Mouse (Mus musculus) CH12.LX (cell line): ENCODE measurements around the gene Tspear. TPM values are rescaled to one million over a fixed set of nuclear protein-coding genes. Genes with fewer than 3 reads are reported as not detected.

Experiments used
- DNase-seq: peaks from one replicate; pipeline ENCODE4 v3.0.0-alpha.2; 2013; ENCODE audit errors: extremely low read depth
- H3K27ac ChIP-seq: 2 replicates; pipeline ENCODE4 v1.5.1; 2012; ENCODE audit warnings: low read depth, mild to moderate bottlenecking, control low read depth, moderate library complexity; ENCODE audit not compliant: insufficient read depth
- H3K27me3 ChIP-seq: replicated peaks from 2 replicates; pipeline ENCODE3; 2012; ENCODE audit warnings: inconsistent platforms
- H3K36me3 ChIP-seq, 2 experiments: replicated peaks in 1 of 2; 2 replicates each; pipeline versions ENCODE3 to v1.6.1; 2012; ENCODE audit warnings: inconsistent platforms in 1 of 2, low read length in 1 of 2, mild to moderate bottlenecking in 1 of 2, mixed read lengths in 1 of 2, moderate library complexity in 1 of 2; ENCODE audit not compliant: control insufficient read depth in 1 of 2, insufficient read depth in 1 of 2
- H3K4me1 ChIP-seq, 2 experiments: 2 replicates each; pipeline ENCODE4 v1.6.1; 2012; ENCODE audit warnings: inconsistent platforms in 1 of 2, moderate library complexity in 1 of 2; ENCODE audit not compliant: insufficient read depth in 2 of 2, control insufficient read depth in 1 of 2
- H3K4me2 ChIP-seq: 2 replicates; pipeline ENCODE4 v1.6.1; 2012; ENCODE audit warnings: low read depth, mild to moderate bottlenecking, control low read depth; ENCODE audit not compliant: poor library complexity, insufficient read depth, severe bottlenecking
- H3K4me3 ChIP-seq, 3 experiments: fragments of 150-350 bp in 1 of 3; sonication (generic) in 1 of 3; replicated peaks in 1 of 3; 2 replicates each; pipeline versions ENCODE3 to v1.5.1; 2011 to 2012; ENCODE audit warnings: low read depth in 2 of 3, low read length in 2 of 3, mild to moderate bottlenecking in 2 of 3, moderate library complexity in 2 of 3, control low read depth in 1 of 3, improper control_type of control experiment in 1 of 3, inconsistent platforms in 1 of 3, mixed read lengths in 1 of 3; ENCODE audit not compliant: poor library complexity in 1 of 3
- H3K79me2 ChIP-seq: replicated peaks from 2 replicates; pipeline ENCODE4 v1.6.1; 2012; ENCODE audit warnings: mild to moderate bottlenecking, moderate library complexity; ENCODE audit not compliant: control insufficient read depth, poor library complexity, insufficient read depth, severe bottlenecking; ENCODE audit errors: extremely low read depth
- H3K9ac ChIP-seq: 2 replicates; pipeline ENCODE4 v1.6.1; 2012; ENCODE audit warnings: low read depth, mild to moderate bottlenecking, control low read depth, moderate library complexity; ENCODE audit not compliant: insufficient read depth
- H3K9me3 ChIP-seq: replicated peaks from 2 replicates; pipeline ENCODE3; 2012; ENCODE audit warnings: low read length, inconsistent platforms, mixed read lengths
- CHD1 ChIP-seq: IDR thresholded peaks from 2 replicates; pipeline ENCODE4 v1.6.1; 2012; ENCODE audit warnings: low read depth, low read length, improper control_type of control experiment, inconsistent platforms
- CTCF ChIP-seq, 2 experiments: IDR thresholded peaks in 1 of 2; conservative IDR thresholded peaks in 1 of 2; 2 replicates each; pipeline ENCODE4 v1.5.1; 2011 to 2012; ENCODE audit warnings: low read depth in 2 of 2, low read length in 2 of 2, improper control_type of control experiment in 1 of 2, inconsistent platforms in 1 of 2, mild to moderate bottlenecking in 1 of 2, moderate library complexity in 1 of 2
- ETS1 ChIP-seq: conservative IDR thresholded peaks from 2 replicates; pipeline ENCODE4 v1.6.1; 2012; ENCODE audit warnings: low read depth, mild to moderate bottlenecking, inconsistent platforms, low read length, improper control_type of control experiment, moderate library complexity
- GABPA ChIP-seq: IDR thresholded peaks from 2 replicates; pipeline ENCODE4 v1.6.1; 2012; ENCODE audit warnings: low read depth, low read length, improper control_type of control experiment, inconsistent platforms; ENCODE audit not compliant: insufficient replicate concordance
- IRF4 ChIP-seq: IDR thresholded peaks from 2 replicates; pipeline ENCODE4 v1.6.1; 2014; ENCODE audit warnings: low read depth, mild to moderate bottlenecking, inconsistent platforms, low read length, improper control_type of control experiment
- JUN ChIP-seq: IDR thresholded peaks from 2 replicates; pipeline ENCODE4 v1.6.1; 2011; ENCODE audit warnings: low read depth, mild to moderate bottlenecking, low read length, improper control_type of control experiment, moderate library complexity; ENCODE audit not compliant: insufficient read depth
- JUND ChIP-seq: conservative IDR thresholded peaks from 2 replicates; pipeline ENCODE4 v1.6.1; 2011; ENCODE audit warnings: low read depth, low read length, improper control_type of control experiment
- MAFK ChIP-seq: IDR thresholded peaks from 2 replicates; pipeline ENCODE4 v1.6.1; 2011; ENCODE audit warnings: low read length, improper control_type of control experiment; ENCODE audit not compliant: insufficient replicate concordance
- MAX ChIP-seq: IDR thresholded peaks from 2 replicates; pipeline ENCODE4 v1.6.1; 2011; ENCODE audit warnings: low read length, improper control_type of control experiment
- MYC ChIP-seq: IDR thresholded peaks from 2 replicates; pipeline ENCODE4 v1.6.1; 2011; ENCODE audit warnings: low read depth, mild to moderate bottlenecking, improper control_type of control experiment, low read length
- PAX5 ChIP-seq: IDR thresholded peaks from 2 replicates; pipeline ENCODE4 v1.6.1; 2012; ENCODE audit warnings: low read length, inconsistent platforms, mixed read lengths
- POLR2A ChIP-seq: IDR thresholded peaks from 2 replicates; pipeline ENCODE4 v1.6.1; 2011; ENCODE audit warnings: low read depth, mild to moderate bottlenecking, improper control_type of control experiment, low read length
- POLR2AphosphoS2 ChIP-seq: IDR thresholded peaks from 2 replicates; pipeline ENCODE4 v1.6.1; 2011; ENCODE audit warnings: low read depth, low read length, improper control_type of control experiment
- SIN3A ChIP-seq: IDR thresholded peaks from 2 replicates; pipeline ENCODE4 v1.6.1; 2012; ENCODE audit warnings: low read length, improper control_type of control experiment, inconsistent platforms
- SMC3 ChIP-seq: IDR thresholded peaks from 2 replicates; pipeline ENCODE4 v1.6.1; 2011; ENCODE audit warnings: low read depth, low read length, improper control_type of control experiment
- UBTF ChIP-seq: IDR thresholded peaks from 2 replicates; pipeline ENCODE4 v1.6.1; 2012; ENCODE audit warnings: low read depth, mild to moderate bottlenecking, inconsistent platforms, low read length, improper control_type of control experiment, moderate library complexity
- USF2 ChIP-seq: conservative IDR thresholded peaks from 2 replicates; pipeline ENCODE4 v1.6.1; 2011; ENCODE audit warnings: low read depth, low read length, improper control_type of control experiment
- ZC3H11A ChIP-seq: IDR thresholded peaks from 2 replicates; pipeline ENCODE4 v1.6.1; 2012; ENCODE audit warnings: low read depth, mild to moderate bottlenecking, inconsistent platforms, low read length, improper control_type of control experiment
- ZKSCAN1 ChIP-seq: IDR thresholded peaks from 2 replicates; pipeline ENCODE4 v1.6.1; 2012; ENCODE audit warnings: low read depth, inconsistent platforms, low read length, improper control_type of control experiment, borderline replicate concordance
- ZMIZ1 ChIP-seq: IDR thresholded peaks from 2 replicates; pipeline ENCODE4 v1.6.1; 2012; ENCODE audit warnings: low read depth, mild to moderate bottlenecking, inconsistent platforms, low read length, improper control_type of control experiment
- ZNF384 ChIP-seq: IDR thresholded peaks from 2 replicates; pipeline ENCODE4 v1.6.1; 2012; ENCODE audit warnings: low read depth, low read length, improper control_type of control experiment, inconsistent platforms
- dilution Hi-C: fragments of 300-500 bp; cut with MboI; formaldehyde crosslinking; loops from 2 replicates; pipeline ENCODE4 v1.14.3; 2020; ENCODE audit warnings: low sequenced_read_pairs; ENCODE audit not compliant: extremely low pct_unique_long_range_greater_than_20kb, extremely low pct_ligation_motif_present
- in situ Hi-C: fragments of 300-500 bp; cut with MboI; formaldehyde crosslinking; loops from 3 replicates; pipeline ENCODE4 v1.14.3; 2019; ENCODE audit warnings: low sequenced_read_pairs, low pct_ligation_motif_present, low pct_unique_long_range_greater_than_20kb, mixed read lengths
- polyA plus RNA-seq: library from polyadenylated mRNA; unstranded; fragments of >175 nt; gene quantifications from 2 replicates; pipeline ENCODE4 v1.2.1, GENCODE M21; 2012; ENCODE audit warnings: low read depth; ENCODE audit not compliant: insufficient read length
- total RNA-seq, 2 experiments: library from RNA; depleted of rRNA; stranded (reverse); fragments of 300-350 nt in 1 of 2; fragments of >200 nt in 1 of 2; gene quantifications; 2 replicates each; pipeline ENCODE4 v1.2.3; 2012 to 2014

The Tspear gene
- total and polyA plus RNA-seq, 3 experiments = 0.09 to 0.42 TPM; not detected in 1

- Histone ChIP-seq H3K36me3 (no peaks in the 10 kb centered on the region), H3K4me1 (no peaks in the 10 kb centered on the region)
- TF ChIP-seq MAX (no peak), CHD1 (no peak), USF2 (no peak), SMC3 (no peak), ZNF384 (no peak), MYC (no peak), ZKSCAN1 (no peak), GABPA (no peak), CTCF (conservative IDR thresholded peaks at IDR 0.05 in 1 of 2, IDR thresholded peaks at IDR 0.05 in 1 of 2; ENCODE audit: low read depth in 2 of 2, low read length in 2 of 2) (no peak), IRF4 (no peak), JUN (no peak), SIN3A (no peak), UBTF (no peak), ETS1 (no peak), ZMIZ1 (no peak)
- TF ChIP-seq, all 38 proteins: peak for 0
- in situ Hi-C loops (no loop called here), dilution Hi-C loops (no loop called here)
- no peak for DNase-seq
- H3K4me2 ChIP-seq = no peak overlapping the region
- no peak overlapping the region for H3K9ac ChIP-seq
- peaks cover 27% of the 10 kb centered on the region for H3K9me3 ChIP-seq
- no peak overlapping the region for H3K4me3 ChIP-seq
- H3K79me2 ChIP-seq = no peaks in the 10 kb centered on the region
- no peak overlapping the region for H3K27ac ChIP-seq
- H3K27me3 ChIP-seq = peaks cover 69% of the 10 kb centered on the region
These were observed 160.6 kb downstream of the Tspear start for GRCm38 (mm10) chr10:77846961-77847360.

DNA sequence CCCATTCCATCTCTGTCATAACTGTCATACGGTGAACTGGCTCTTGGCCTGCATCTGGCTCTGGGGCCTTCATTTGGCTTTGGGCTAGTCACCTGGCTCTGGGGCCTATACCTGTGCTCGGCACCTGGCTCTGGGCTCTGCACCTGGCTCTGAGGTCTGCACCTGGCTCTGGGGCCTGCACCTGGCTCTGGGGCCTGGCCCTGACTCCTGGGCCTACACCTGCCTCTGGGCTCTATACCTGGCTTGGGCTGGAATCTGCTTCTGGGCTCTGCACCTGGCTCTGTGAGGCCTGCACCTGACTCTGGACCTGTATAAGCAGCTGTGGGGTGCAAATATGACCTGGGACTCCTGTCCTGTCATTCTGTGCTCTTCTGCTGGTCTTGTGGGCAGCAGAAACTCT, 161.2 kb downstream of the Tspear start:
- TF ChIP-seq ZC3H11A = no peak
- no peak for TF ChIP-seq POLR2A
- no peak for TF ChIP-seq ZMIZ1
- no peak for TF ChIP-seq PAX5
- TF ChIP-seq JUND = no peak
- no peak for TF ChIP-seq UBTF
- TF ChIP-seq MAFK = no peak
- TF ChIP-seq MYC = no peak
- no peak for TF ChIP-seq POLR2AphosphoS2
- TF ChIP-seq, all 38 proteins: peak for 0
- peaks cover 74% of the 10 kb centered on the region for H3K27me3 ChIP-seq
- dilution Hi-C loops = no loop called here

More for the DNA sequence above, 161.2 kb downstream of the Tspear start:
- in situ Hi-C loops = no loop called here
- no peak overlapping the region for H3K9ac ChIP-seq
- no peak for DNase-seq
- H3K4me1 ChIP-seq = no peaks in the 10 kb centered on the region
- no peak overlapping the region for H3K4me2 ChIP-seq
- H3K9me3 ChIP-seq = peaks cover 27% of the 10 kb centered on the region
- no peaks in the 10 kb centered on the region for H3K36me3 ChIP-seq
- H3K79me2 ChIP-seq = no peaks in the 10 kb centered on the region
- no peak overlapping the region for H3K27ac ChIP-seq
- H3K4me3 ChIP-seq = no peak overlapping the region
